Mouse (Mus musculus) right cerebral cortex, postnatal 4 days (tissue): ENCODE data around the gene BC017158.

Experiments used
- DNase-seq: peaks from one replicate; pipeline ENCODE4 v3.0.0-alpha.2; 2022

Gene BC017158

DNA sequence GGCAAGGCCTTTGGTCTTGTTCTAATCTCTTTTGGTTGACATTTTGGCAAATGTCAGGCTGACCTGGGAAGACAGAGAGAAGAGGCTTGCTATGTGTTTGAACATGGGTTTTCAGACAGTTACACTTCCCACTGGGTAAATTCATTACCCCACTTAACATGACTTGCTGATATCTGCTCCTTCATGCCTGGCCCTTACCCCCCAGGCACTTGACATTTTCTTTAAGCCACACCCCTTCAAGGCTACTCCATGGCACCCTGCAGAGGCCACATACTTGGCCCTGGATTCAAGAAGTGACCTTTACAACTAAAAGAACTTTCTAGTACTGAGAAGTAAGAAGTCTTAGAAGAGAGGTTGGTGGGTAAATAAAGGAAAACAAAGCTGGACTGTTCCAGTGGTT is 9.9 kb upstream of the BC017158 start:
- DNase-seq = no peak

DNA sequence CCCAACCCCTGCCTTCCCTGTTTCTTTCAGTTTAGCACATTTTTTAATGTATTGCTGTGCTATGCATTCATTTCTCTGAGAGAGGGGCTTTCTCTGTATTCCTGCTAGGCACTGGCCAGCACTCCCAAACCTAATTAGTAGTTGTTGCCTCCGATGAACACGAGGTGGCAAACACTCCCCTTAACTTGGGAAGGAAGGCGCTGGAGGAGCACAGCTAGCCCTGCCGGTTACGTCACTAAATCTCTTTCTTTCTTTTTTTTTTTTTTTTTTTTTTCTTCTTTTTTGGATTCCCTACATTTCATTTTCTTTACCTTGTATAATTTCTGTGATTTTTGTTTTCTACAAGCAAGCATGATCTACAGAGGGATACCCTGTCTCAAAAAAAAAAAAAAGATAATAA is 6.9 kb upstream of the BC017158 start:
- DNase-seq = peak; percentile 51

DNA sequence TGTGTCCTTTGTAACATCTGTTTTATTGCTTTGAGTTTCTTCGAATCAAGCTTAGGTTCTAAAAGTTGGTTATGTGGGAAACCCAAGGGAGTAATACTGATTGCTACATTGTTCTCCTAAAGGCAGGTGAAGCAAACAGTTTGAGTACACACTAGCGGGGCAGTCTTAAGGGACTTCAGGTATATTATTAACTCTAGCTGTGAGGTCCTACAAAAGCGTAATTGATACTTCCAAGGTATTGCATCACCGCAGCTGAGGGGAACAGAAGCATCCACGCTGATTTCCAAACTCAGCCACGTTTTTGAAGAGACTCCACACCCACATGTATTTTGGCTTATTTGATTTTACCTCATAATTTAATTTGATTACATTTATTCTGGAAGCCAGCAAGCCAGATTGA is 6.2 kb upstream of the BC017158 start:
- no peak for DNase-seq

DNA sequence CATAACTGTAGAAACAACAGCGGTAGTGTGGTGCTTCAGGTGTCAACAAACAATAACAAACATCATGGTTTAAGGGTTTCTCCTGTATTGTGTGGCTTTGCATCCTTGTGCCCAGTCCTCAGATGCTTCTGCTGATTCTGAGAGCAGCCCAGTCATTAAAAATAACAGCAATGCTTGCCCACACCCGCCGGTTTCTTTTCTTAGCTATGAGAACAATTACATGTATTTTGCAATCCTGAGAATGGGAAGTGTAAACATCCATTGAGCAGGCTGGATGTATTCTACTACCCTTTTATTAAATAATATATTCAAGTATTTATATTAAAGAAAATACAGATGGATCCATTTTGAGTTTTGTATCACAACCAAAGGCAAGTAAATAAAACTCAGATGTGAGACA is 4.2 kb upstream of the BC017158 start:
- DNase-seq = no peak

DNA sequence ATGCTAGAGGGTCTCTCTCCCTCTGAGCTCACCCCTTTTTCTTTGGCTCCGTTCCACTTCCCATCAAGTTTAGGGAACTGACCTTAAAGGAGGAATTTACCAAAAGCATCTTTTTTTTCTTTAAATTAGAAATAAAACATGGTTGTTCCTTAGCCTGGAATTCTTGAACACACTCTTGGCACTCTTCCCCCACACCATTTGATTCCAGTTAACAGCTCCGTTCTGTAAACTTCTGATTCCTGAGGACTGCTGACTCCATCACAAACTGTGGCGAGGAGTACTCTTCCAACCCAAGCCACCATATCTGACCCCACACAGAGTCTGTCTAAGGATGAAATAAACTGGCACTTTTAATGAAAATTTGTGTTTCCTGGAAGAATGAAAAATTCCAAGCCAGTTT is 3.0 kb upstream of the BC017158 start:
- no peak for DNase-seq

DNA sequence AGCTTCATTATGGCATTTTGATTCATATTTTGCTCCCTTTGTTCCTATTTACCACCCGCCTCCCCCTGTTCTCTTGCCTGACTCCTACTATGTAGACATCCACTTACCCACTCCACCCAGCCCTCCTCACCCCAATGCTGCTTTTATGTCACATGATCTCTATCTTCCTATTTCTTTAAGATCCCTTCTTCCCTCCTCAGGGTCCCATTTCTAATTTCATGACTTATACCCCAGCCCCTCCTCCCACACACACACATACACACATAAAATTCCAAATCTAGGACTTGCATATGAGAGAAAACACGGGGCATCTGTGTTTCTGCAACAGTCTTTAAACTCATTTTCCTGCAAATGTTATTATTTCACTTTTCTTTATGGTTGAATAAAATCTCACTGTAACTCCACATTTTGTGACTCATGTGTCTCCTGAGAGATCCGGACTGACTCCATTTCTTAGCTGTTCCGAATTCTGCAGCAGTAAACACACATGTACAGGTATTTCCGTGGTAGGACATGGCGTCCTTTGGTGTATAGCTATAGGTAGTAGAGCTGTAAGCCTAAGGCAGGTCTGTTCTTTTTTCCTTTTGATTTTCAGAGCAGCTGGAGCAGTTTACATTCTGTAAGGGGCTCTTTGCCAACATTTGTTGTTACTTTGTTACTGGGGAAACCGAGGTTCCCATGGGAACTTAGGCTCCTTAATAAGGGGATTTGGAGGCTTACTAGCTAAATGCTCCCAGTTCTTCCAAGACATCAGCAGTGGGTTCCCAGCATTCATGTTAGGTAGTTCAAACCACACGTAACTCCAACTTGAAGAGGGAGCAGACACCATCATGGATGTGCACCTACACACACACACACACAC is 742 bp upstream of the BC017158 start:
- DNase-seq = no peak

DNA sequence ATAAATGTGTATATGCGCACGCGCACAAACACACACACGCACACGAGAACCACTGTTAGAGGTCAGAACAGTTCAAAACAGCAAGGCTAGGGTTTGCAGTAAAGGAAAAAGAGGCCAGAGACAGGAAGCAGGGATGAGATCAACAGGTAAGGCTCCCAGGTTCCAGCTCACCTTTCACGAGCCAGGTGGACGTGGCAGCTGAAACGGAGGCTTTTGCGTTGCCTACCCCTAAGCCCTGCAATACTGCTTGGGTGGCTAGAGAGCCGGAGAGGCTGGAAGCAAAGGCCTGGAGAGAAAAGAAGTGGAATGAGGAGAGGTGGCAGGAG is 716 bp downstream of the BC017158 start:
- peak; percentile 7 for DNase-seq

DNA sequence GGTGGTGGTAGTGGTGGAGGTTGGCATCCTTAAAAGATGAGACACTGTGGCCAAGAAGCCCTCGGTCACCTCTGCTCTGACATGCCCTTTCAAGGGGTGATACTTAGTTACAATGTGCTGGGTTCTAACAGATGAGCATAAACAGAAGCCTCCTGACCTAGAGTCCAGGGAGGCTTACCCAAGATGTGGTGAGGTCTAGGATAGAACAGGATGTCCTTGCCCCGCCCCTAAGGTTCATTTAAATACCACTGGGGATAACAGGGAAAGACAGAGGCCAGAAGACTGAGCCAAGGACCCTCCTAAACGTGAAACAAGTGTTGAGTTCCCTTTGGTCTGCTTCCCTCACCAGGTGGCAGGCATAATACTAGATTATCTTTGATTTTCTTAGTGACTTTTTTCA is 1.5 kb downstream of the BC017158 start:
- DNase-seq = no peak

DNA sequence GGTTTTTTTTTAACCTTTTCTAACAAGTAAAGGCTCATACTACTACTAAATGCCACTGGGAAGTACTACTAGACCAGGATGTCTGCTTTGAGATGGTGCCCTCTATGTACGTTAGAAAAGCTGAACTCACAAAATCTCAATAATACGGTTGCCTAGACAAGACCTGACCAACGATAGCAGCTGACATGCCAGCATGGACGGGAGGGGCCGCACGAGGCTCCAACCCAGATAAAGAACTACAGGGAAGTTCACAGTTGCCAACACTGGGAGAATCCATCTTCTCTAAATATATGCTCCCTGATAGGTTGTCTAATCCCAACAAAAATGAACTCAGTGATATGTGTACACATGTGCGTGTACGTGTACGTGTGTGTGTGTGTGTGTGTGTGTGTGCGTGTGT is 3.2 kb downstream of the BC017158 start:
- no peak for DNase-seq

DNA sequence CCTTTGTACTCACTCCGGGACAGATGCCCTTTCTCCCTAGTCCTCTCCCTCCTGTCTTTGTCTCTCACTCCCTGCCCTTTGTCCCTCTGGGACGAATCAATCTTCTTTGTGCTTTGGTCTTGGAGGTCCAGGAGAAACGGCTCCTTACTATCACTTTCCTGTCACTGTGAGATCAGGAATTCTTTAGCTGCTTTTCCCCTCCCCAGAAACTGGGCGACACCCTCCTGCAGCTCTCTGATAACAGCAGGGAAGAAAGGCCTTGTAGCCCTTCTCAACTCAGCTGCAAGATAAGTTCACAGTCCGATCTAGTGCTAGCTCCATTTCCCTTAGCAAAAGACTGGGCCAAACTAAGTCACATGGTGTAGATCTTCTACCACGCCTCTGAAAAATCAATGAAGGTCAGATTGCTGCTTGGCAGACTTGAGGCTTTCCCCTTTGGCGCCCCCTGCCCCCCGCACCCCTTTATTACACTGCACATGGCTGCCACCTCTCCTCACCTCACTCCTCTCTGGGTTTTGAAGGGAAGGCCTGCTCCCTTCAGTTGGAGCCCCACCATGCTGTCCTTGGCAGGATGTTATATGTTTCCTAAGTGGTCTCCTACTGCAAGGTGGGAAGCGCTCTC is 8.9 kb downstream of the BC017158 start:
- DNase-seq = no peak

DNA sequence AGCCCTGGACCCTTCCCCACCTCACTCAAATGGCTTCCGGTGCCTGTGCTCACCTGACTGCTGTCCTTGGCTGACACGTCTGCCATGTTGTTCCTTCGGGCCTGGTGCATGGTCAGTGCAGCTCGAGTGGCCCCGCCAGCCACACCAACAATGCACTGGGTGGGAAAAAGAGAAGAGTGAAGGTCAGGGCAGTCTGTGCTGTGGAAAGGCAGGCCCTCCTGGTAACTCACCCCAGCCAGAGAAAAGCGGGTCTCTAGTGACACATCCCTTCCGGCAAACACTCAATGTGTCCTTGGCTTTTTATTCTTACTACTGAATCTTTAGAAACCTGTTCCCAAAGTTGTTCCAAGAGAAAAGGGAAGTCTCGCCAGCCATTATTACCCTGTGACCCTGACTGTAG is 12.9 kb downstream of the BC017158 start:
- DNase-seq = no peak

DNA sequence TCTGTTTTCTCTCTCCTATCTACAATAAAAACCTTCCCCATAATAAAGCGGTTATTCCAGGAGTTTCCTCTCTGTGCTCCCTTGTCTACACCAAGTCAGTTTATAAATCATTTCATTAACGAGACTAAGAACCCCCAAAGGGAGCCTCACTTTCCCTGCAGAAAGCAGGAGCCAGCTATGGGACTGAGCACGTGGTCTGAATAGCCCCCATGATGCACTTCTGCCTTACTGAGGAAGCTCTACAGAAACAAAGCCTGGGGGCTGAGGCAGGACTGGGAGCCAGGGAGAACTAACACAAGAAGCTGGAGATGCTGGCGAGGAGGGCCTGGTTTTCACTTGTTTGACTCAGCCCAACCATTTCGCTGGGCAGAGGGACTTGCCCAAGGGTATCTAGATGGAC is 13.9 kb downstream of the BC017158 start:
- no peak for DNase-seq

DNA sequence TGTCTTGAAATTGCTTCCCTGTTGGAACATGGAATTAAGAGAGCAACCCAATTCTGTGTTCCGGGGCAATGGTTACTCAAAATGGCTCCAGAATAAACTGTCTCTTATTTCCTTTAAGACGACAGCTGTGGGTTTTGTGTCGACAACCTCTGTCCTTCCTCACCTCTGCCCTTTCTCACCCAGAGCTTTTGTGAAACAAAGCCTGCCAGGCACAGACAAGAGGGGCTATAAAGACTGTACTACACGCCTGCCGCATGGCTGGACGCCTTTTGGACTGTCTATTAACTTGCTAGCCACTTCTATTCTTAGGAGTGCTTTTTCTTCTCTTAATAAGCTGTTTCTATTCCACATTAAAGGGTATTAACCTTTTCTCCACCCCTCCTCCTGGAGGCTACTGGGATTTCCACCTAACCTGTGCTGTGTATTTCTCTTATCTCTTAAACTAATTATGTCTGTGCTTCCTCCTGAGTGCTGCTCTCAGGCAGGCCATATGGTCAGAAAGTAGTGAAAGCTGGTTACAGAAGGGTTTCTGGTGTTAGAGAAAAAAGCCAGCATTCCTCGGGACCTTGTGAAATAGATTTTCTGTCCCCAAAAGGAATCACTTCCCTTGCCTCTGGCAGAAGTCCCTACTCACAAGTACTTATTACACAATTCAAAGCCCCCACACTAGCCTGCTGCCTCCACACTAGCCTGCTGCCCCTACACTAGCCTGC is 15.3 kb downstream of the BC017158 start:
- DNase-seq = no peak

DNA sequence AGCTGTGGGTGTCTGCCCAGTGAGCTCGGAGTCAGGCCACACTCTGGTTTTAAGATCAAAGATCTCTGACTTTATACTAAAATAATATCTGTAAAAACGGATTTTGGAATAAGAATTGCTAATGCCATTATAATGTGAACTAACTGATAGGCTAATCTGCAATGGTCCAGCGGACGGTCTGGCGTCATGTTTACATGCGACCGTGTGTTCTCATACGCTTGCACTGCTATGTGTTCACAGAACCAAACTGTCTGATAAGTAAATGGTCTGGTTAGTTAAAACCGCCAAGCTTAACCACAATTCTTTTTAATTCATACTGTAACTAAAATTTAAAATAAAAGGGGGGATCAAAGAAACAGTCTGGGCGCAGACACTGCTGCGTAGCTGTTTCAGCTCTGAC is 16.2 kb downstream of the BC017158 start:
- DNase-seq = no peak

DNA sequence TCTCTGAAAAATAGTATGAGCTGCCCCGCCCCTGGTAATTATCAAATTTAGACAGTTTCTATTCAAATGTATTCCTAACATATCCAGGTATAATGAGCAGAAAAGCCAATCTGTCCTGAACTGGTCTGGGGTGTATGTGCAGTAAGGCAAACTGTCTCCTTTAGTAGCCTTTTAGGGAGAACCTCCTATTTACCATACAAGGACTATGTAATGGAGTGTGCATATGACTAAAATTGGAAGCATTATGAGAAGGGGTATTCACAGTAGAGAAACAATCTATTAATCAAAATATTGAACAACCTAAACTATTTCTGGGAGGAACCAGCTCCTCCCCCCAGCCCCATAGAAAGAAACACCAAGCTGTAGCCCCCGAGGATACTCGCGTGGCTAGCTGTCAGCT is 18.2 kb downstream of the BC017158 start:
- no peak for DNase-seq

DNA sequence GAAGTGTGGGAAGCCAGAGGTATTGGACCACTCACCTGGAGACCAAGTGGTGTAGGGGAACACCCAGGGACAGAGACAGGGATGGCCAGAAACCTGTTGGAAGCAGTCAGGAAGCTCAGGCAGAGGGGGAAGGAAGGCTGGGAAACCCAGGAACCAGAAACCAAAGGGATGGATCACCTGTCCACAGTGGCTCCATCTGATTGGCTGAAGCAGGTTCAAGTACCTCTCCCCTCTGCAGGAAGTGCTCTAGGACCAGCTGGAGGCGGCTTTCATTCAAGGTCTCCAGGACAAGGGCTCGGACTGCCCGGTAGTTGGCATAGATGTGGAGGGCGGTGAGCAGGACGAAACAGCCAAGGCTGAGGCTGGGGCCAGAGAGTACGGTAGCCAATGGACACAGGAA is 21.9 kb downstream of the BC017158 start:
- DNase-seq = no peak

DNA sequence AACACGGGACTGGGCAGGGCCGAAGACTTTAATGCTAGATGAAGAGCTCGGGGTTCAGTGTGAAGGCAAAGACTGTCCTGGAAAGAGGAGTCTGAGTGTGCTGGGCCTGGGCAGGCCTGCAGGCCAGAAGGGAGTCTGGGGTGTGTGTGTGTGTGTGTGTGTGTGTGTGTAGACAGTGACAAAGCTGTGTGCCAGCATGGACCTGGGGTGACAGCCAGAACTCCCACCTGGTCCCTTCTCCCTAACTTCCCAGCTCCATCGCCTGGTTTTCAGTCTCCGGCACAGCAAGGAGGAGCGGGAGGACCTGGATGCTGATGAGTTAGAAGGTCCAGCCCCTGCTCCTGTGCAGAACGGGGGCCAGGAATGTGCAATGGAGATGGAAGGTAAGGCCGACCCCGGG is 26.5 kb downstream of the BC017158 start:
- DNase-seq = no peak

DNA sequence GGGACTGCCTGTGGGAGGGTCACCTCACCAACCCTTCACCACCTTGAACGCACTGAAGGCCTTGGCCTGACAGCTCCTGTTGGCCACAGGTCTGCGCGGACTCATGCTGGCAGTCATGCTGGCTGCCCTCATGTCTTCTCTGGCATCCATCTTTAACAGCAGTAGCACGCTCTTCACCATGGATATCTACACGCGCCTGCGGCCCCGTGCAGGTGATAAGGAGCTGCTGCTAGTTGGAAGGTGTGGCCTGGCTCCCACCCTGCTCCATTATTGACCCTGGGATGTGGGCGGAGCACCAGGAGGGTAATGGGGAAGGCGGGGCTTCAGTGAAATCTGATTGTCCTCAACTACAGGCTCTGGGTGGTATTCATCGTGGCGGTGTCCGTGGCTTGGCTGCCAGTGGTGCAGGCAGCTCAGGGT is 27.5 kb downstream of the BC017158 start:
- DNase-seq = no peak

DNA sequence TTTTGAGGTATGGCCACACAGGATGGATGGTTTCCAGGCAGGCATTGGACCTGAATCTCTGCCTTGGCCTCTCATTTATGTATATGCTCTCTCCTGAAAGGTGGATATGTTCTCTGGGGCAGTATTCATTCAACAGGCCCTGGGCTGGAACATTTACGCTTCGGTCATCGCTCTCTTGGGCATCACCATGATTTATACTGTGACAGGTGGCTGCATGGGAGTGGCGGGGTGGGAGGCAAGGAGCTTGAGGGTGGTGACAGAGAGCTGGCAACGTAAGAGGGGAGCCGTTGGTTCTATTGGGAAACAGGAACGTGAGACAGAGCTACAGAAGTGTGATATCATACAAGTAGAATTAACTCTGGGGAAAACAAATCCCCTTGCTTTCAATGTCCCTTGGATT is 30.2 kb downstream of the BC017158 start:
- DNase-seq = no peak

DNA sequence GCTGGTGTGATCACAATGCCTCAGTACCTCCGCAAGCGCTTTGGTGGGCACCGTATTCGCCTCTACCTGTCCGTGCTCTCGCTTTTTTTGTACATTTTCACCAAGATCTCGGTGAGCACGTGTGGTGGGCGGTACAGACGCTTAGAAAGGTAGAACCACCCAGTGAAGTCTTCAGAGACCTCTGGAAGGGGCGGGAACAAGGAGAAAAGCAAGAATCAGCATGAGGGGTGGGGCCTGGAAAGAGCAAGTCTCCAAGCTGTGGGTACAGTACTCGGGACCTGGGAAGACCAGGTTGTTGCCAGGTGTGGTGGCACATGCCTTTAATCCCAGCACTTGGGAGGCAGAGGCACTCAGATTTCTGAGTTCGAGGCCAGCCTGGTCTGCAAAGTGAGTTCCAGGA is 30.6 kb downstream of the BC017158 start:
- DNase-seq = no peak

DNA sequence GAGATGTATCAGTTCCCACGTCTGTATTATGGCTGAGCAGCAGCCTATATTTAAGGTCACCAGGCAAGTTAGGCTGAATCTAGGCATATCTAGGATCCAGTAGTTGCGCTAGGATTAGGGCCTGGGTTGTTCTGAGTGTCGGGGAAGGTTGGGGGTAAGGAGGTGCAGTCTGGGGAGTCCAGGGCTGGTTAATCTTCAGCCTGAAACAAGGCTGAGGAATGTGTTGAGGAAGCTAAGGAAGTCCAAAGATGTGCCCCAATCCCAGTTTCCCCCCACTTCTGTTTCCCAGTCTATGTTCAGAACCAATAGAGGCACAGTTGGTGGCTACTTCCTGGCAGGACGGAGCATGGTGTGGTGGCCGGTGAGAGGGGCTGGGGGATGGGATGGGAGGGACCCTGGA is 31.9 kb downstream of the BC017158 start:
- no peak for DNase-seq

DNA sequence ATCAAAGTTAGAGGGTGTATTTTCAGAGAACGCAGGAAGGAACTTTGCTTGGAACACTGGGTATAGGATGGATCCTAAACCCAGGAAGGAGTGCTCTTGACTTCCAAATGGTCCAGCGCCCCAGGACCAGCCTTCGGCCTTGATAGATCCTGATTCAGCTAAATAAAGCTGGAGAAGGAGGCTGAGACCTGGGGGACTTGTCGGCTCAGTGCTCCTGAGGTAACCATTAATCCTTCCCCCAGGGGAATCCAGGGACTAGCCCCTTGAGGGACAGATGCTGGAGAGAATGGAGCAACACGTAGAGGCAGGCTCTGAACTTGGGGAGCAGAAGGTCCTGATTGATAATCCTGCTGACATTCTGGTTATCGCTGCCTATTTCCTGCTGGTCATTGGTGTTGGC is 32.6 kb downstream of the BC017158 start, which contains the start of gene Slc5a2:
Gene Slc5a2, plus strand, starts transcription at position 247 of the 400 bp plus-strand sequence.
- no peak for DNase-seq

DNA sequence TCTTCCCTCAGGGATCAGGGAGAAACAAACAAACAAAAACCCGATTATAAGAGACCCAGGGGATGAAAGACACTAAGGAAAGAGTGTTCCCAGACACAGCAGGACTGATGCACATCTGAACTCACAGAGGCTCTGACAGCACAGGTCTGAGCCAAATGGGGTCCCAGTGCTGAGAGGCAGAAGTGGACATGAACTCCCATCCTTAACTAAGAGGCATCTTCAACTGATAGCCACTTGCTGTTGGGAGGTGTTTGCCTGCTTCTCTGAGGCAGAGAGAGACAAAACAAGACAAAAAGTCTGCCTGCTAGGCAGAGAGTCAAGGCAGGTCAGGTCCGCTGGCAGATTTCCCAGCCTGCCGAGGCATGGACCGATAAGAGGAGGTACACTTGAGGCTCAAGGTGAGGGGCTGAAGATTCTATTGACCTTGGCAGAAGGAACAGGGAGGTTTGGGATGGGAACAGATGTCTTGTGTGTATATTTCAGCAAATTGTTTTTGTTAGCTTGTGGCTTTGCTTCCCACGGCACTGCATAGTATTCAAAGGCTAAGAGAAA is 41.1 kb downstream of the BC017158 start:
- DNase-seq = no peak

DNA sequence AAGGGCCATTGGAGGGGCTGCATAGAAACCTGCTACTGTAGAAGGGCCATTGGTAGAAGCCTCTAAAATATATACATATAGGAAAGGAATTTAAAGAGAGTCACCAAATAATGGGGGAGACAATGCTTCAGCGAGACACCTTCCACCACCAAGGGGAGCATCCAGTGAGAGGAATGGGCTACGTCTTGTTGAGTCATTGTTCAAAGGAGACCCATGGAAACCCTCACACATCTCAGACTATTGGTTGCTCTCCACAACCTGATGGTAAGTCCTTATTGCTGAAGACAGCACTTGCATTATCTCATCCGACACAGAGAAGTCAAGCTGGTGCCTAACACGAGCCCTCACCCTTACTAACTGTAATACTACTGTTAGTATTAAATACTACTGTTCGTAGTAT is 42.2 kb downstream of the BC017158 start:
- no peak for DNase-seq
